ENCODE assay signal across 8 mouse cellular contexts in the genomic region with DNA sequence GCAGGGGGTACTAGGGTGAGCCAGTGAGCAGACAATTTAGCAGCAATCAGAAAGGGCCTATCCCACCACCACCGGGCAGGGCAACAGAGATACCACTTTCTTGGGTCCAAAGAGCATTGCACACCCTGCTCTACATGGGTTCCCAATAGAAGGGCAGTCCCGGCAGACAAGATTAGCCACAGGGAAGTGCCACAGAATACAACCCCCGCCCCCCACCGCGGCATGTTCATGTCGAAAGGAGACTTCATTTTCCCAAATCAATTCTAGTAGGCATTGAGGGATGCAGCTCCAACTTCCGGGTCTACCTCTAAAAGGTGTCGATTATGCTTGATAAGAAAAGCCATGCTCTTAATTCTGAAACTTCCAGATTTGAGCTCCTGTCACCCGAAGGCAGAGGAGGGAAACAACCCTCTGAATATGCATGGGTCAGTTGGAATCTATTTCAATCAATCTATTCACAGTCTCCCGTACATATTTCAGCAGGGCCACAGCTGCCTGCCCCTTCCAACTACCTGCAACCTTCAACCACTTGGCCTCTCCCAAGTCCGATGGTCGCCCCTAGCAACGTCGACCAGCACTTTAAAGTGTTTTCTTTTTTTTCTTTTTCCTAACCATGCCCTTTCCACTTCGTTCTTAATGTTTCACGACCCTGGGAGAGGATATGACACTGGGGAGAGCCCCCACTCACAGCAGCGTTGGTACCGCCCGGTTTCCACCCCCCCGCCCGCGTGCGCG. TPM values are rescaled to one million over a fixed set of nuclear protein-coding genes. Genes with fewer than 3 reads are reported as not detected.
A peak's percentile ranks its signal among the peaks of the same experiment; 100 is the strongest.
DNase-seq lines count a peak whose midpoint lies in the region; ATAC-seq and TF ChIP-seq lines count a peak whose summit lies in the region.

No protein-coding gene starts in this region.

- TF ChIP-seq POLR2A in liver, adult 2 months (IDR thresholded peaks at IDR 0.05; ENCODE audit: extremely low read depth, insufficient read depth, low read length): no peak

- peak overlapping the region; percentile 98 for H3K9ac ChIP-seq in ES-E14 (ENCODE audit: insufficient read depth, low read depth, low read length, poor library complexity, severe bottlenecking)
- H3K9ac ChIP-seq in forebrain, embryonic 12.5 days: peak overlapping the region; percentile 75
- H3K9ac ChIP-seq in liver, adult 2 months (ENCODE audit: low read depth, low read length): peak overlapping the region; percentile 91

- H3K9me3 ChIP-seq in heart, embryonic 10.5 days: no peaks in the 10 kb centered on the region
- H3K9me3 ChIP-seq in ES-E14 (ENCODE audit: control insufficient read depth, insufficient read depth, low read depth, low read length): no peaks in the 10 kb centered on the region
- no peaks in the 10 kb centered on the region for H3K9me3 ChIP-seq in forebrain, embryonic 12.5 days

- peaks cover 38% of the 10 kb centered on the region for H3K79me2 ChIP-seq in liver, adult 2 months (ENCODE audit: control insufficient read depth, insufficient read depth, low read length)

- H3K4me1 ChIP-seq in heart, embryonic 10.5 days: peaks cover 24% of the 10 kb centered on the region
- peaks cover 2 to 6% of the 10 kb centered on the region in 2 experiments; a peak in 3 of 4 replicates for H3K4me1 ChIP-seq in ES-E14 (ENCODE audit: control insufficient read depth in 2 of 2, insufficient read depth in 2 of 2, low read length in 2 of 2, poor library complexity in 1 of 2)
- peaks cover 24% of the 10 kb centered on the region for H3K4me1 ChIP-seq in forebrain, embryonic 12.5 days
- peaks cover 11% of the 10 kb centered on the region for H3K4me1 ChIP-seq in liver, adult 2 months (ENCODE audit: control insufficient read depth, insufficient read depth, low read length)

- TF ChIP-seq CTCF in liver, adult 2 months (IDR thresholded peaks at IDR 0.05; ENCODE audit: low read depth, low read length): no peak

- peak; percentile 82 for DNase-seq in heart, embryonic 10.5 days (ENCODE audit: low spot score)
- DNase-seq in heart, postnatal 14 days: no peak
- no peak for DNase-seq in ES-E14 (ENCODE audit: low read depth, low spot score)
- DNase-seq in liver, adult 2 months (ENCODE audit: extremely low read depth, low read depth, low spot score): no peak
- DNase-seq in splenic B cell, adult 2 months (ENCODE audit: low read depth, low spot score): peak; percentile 13
- no peak for DNase-seq in spleen, postnatal 14 days (ENCODE audit: low spot score in 2 of 2)
- DNase-seq in adrenal gland, adult 2 months: no peak

- WGBS in heart, embryonic 10.5 days: 4% methylated on average over 24 of the region's 24 CpGs
- 4% methylated on average over 24 of the region's 24 CpGs for WGBS in forebrain, embryonic 12.5 days
- 1% methylated on average over 24 of the region's 24 CpGs for WGBS in liver, adult 2 months

- peak overlapping the region; percentile 81 for H3K4me3 ChIP-seq in heart, embryonic 10.5 days
- H3K4me3 ChIP-seq in ES-E14 (ENCODE audit: insufficient read depth in 1 of 2, low read depth in 1 of 2, low read length in 2 of 2, poor library complexity in 1 of 2, severe bottlenecking in 1 of 2): peak overlapping the region; percentile 87 to 93
- H3K4me3 ChIP-seq in forebrain, embryonic 12.5 days (replicated peaks): peak overlapping the region; percentile 57
- peak overlapping the region; percentile 88 for H3K4me3 ChIP-seq in liver, adult 2 months (ENCODE audit: insufficient read depth, low read depth, low read length)

- H3K27me3 ChIP-seq in heart, embryonic 10.5 days (ENCODE audit: insufficient read depth, poor library complexity, severe bottlenecking): no peaks in the 10 kb centered on the region
- no peaks in the 10 kb centered on the region for H3K27me3 ChIP-seq in forebrain, embryonic 12.5 days
- H3K27me3 ChIP-seq in liver, adult 2 months (ENCODE audit: control insufficient read depth, insufficient read depth, low read length): no peaks in the 10 kb centered on the region
- H3K27me3 ChIP-seq in splenic B cell, adult 2 months (ENCODE audit: control insufficient read depth, insufficient read depth, low read length, poor library complexity, severe bottlenecking): no peaks in the 10 kb centered on the region

- in situ Hi-C loops in ES-E14 (cut with MboI; ENCODE audit: low sequenced_read_pairs in 2 of 2, unreplicated experiment in 2 of 2): no loop called here

- H3K27ac ChIP-seq in heart, embryonic 10.5 days: peak overlapping the region; percentile 97
- H3K27ac ChIP-seq in ES-E14 (ENCODE audit: insufficient read depth, low read depth, low read length, poor library complexity, severe bottlenecking): peak overlapping the region; percentile 96
- H3K27ac ChIP-seq in forebrain, embryonic 12.5 days: peak overlapping the region; percentile 91
- H3K27ac ChIP-seq in liver, adult 2 months (replicated peaks; ENCODE audit: insufficient read depth, low read depth, low read length): peak overlapping the region; percentile 32

- intact Hi-C loops in heart, postnatal 14 days (cut with DNase I): loop anchor here (5.0 kb wide), 2 partner anchors 41 to 59 kb away; a partner anchor contains a TSS

- H3K36me3 ChIP-seq in heart, embryonic 10.5 days: peaks cover 49% of the 10 kb centered on the region
- H3K36me3 ChIP-seq in ES-E14 (ENCODE audit: control insufficient read depth, insufficient read depth, low read length, poor library complexity, severe bottlenecking): peaks cover 41% of the 10 kb centered on the region
- H3K36me3 ChIP-seq in forebrain, embryonic 12.5 days (replicated peaks): peaks cover 45% of the 10 kb centered on the region
- peaks cover 13% of the 10 kb centered on the region for H3K36me3 ChIP-seq in liver, adult 2 months (ENCODE audit: control insufficient read depth, insufficient read depth, low read length)
- peaks cover 2% of the 10 kb centered on the region; the same call in 1 of the 2 replicates for H3K36me3 ChIP-seq in splenic B cell, adult 2 months (ENCODE audit: control insufficient read depth, insufficient read depth, low read length, poor library complexity, severe bottlenecking)

- H3K4me2 ChIP-seq in forebrain, embryonic 12.5 days: peak overlapping the region; percentile 92

- ATAC-seq in forebrain, embryonic 12.5 days (ENCODE audit: low FRiP score): peak; percentile 25

TF ChIP-seq in ES-E14, 5 proteins besides CTCF, POLR2A, EP300 and RAD21:
- TF ChIP-seq CHD2 (IDR thresholded peaks at IDR 0.05; ENCODE audit: low read depth, low read length): no peak
- TF ChIP-seq ZC3H11A (IDR thresholded peaks at IDR 0.05; ENCODE audit: borderline replicate concordance, low read depth, low read length): no peak
- 0 out of 2 replicates have a peak, but pooled peaks have one; percentile 13 for TF ChIP-seq ZNF384 (IDR thresholded peaks at IDR 0.05; ENCODE audit: low read depth, low read length)
TF ChIP-seq in ES-E14: peak in this region for 1.

RNA-seq across cellular contexts. Expression of a gene that starts 0.7 kb away (rescaled TPM):
- 3.2 and 3.4 TPM in 2 replicates for polyA plus RNA-seq in heart, embryonic 10.5 days (2016; fragmentation: Nextera tagmentation; extraction: Ambion mirVana)
- 1 to 10 TPM in 1 of 2 experiments, under 1 TPM in 1; 0.68 to 1.8 TPM for total RNA-seq in heart, postnatal 14 days (2021)
- total RNA-seq in ES-E14 (2012; rRNA removed): 18.5 and 22.1 TPM in 2 replicates
- 2.0 and 2.8 TPM in 2 replicates for polyA plus RNA-seq in forebrain, embryonic 12.5 days (2016; fragmentation: Nextera tagmentation; extraction: Ambion mirVana)
- 2.0 and 2.5 TPM in 2 replicates for total RNA-seq in liver, adult 2 months (2014; rRNA removed)
- 3.4 and 5.8 TPM in 2 replicates for polyA plus RNA-seq in liver, adult 2 months (2012; rRNA removed)
- 1 to 10 TPM in 1 of 2 experiments, under 1 TPM in 1; 0.90 to 2.5 TPM for total RNA-seq in adrenal gland, adult 2 months (2021)
- 68.5 and 74.0 TPM in 2 replicates for polyA plus RNA-seq in adrenal gland, adult 2 months (2012; rRNA removed)

RNA-seq across cellular contexts. Expression of a gene that starts 0.7 kb away (rescaled TPM):
- 76.7 and 83.9 TPM in 2 replicates for polyA plus RNA-seq in heart, embryonic 10.5 days (2016; fragmentation: Nextera tagmentation; extraction: Ambion mirVana)
- 10 to 100 TPM; 27.4 to 31.2 TPM for total RNA-seq in heart, postnatal 14 days (2021)
- total RNA-seq in ES-E14 (2012; rRNA removed): 18.9 and 26.3 TPM in 2 replicates
- polyA plus RNA-seq in forebrain, embryonic 12.5 days (2016; fragmentation: Nextera tagmentation; extraction: Ambion mirVana): 74.2 and 82.7 TPM in 2 replicates
- total RNA-seq in liver, adult 2 months (2014; rRNA removed): 1.8 and 5.3 TPM in 2 replicates
- 19.6 and 22.1 TPM in 2 replicates for polyA plus RNA-seq in liver, adult 2 months (2012; rRNA removed)
- total RNA-seq in adrenal gland, adult 2 months (2021): 10 to 100 TPM; 50.8 to 53.4 TPM
- 52.8 and 76.4 TPM in 2 replicates for polyA plus RNA-seq in adrenal gland, adult 2 months (2012; rRNA removed)

RNA-seq across cellular contexts. Expression of a gene that starts 17.7 kb away (rescaled TPM):
- 64.6 and 79.5 TPM in 2 replicates for polyA plus RNA-seq in heart, embryonic 10.5 days (2016; fragmentation: Nextera tagmentation; extraction: Ambion mirVana)
- total RNA-seq in heart, postnatal 14 days (2021): 10 to 100 TPM; 25.4 to 26.8 TPM
- 38.8 and 46.0 TPM in 2 replicates for total RNA-seq in ES-E14 (2012; rRNA removed)
- 37.6 and 42.6 TPM in 2 replicates for polyA plus RNA-seq in forebrain, embryonic 12.5 days (2016; fragmentation: Nextera tagmentation; extraction: Ambion mirVana)
- 30.6 and 31.1 TPM in 2 replicates for total RNA-seq in liver, adult 2 months (2014; rRNA removed)
- polyA plus RNA-seq in liver, adult 2 months (2012; rRNA removed): 45.3 and 50.3 TPM in 2 replicates
- 10 to 100 TPM; 40.7 to 48.6 TPM for total RNA-seq in adrenal gland, adult 2 months (2021)
- polyA plus RNA-seq in adrenal gland, adult 2 months (2012; rRNA removed): 59.6 and 86.5 TPM in 2 replicates

RNA-seq across cellular contexts. Expression of a gene that starts 18.2 kb away (rescaled TPM):
- polyA plus RNA-seq in heart, embryonic 10.5 days (2016; fragmentation: Nextera tagmentation; extraction: Ambion mirVana): 0.25 and 0.79 TPM in 2 replicates
- total RNA-seq in heart, postnatal 14 days (2021): under 1 TPM; 0.26 to 0.39 TPM
- total RNA-seq in ES-E14 (2012; rRNA removed): 2.1 and 2.7 TPM in 2 replicates
- polyA plus RNA-seq in forebrain, embryonic 12.5 days (2016; fragmentation: Nextera tagmentation; extraction: Ambion mirVana): 0.51 and 2.2 TPM in 2 replicates
- total RNA-seq in liver, adult 2 months (2014; rRNA removed): 0.46 and 0.54 TPM in 2 replicates
- 0.05 and 0.10 TPM in 2 replicates for polyA plus RNA-seq in liver, adult 2 months (2012; rRNA removed)
- under 1 TPM; 0.24 to 0.43 TPM for total RNA-seq in adrenal gland, adult 2 months (2021)
- polyA plus RNA-seq in adrenal gland, adult 2 months (2012; rRNA removed): 0.18 and 0.19 TPM in 2 replicates

RNA-seq across cellular contexts. Expression of a gene that starts 24.2 kb away (rescaled TPM):
- polyA plus RNA-seq in heart, embryonic 10.5 days (2016; fragmentation: Nextera tagmentation; extraction: Ambion mirVana): 1.0 and 1.9 TPM in 2 replicates
- total RNA-seq in heart, postnatal 14 days (2021): not detected
- 1.3 and 2.0 TPM in 2 replicates for total RNA-seq in ES-E14 (2012; rRNA removed)
- 0.79 and 2.7 TPM in 2 replicates for polyA plus RNA-seq in forebrain, embryonic 12.5 days (2016; fragmentation: Nextera tagmentation; extraction: Ambion mirVana)
- not detected in 2 replicates for total RNA-seq in liver, adult 2 months (2014; rRNA removed)
- polyA plus RNA-seq in liver, adult 2 months (2012; rRNA removed): 0.39 TPM in 1 of 2 replicates, not detected in the other
- total RNA-seq in adrenal gland, adult 2 months (2021): not detected
- not detected in 2 replicates for polyA plus RNA-seq in adrenal gland, adult 2 months (2012; rRNA removed)

Comparison
In these comparisons a context has a peak if more than half of its experiments do, and no peak if none do; other contexts are left out.
1. DNase-seq: peak in heart, embryonic 10.5 days (single experiment) and splenic B cell, adult 2 months (single experiment); none in heart, postnatal 14 days (0 of 2), ES-E14 (single experiment), liver, adult 2 months (single experiment), spleen, postnatal 14 days (0 of 2) and adrenal gland, adult 2 months (single experiment).
2. H3K27ac ChIP-seq: peak in every context shown above with its lines; median percentile 97 in heart, embryonic 10.5 days; 96 in ES-E14; 91 in forebrain, embryonic 12.5 days; 32 in liver, adult 2 months.
3. Peak in every context shown above with its lines, with median percentiles within 50 percentile points of each other: H3K4me3 ChIP-seq and H3K9ac ChIP-seq.